Mouse (Mus musculus): ENCODE measurements at regions not wholly inside any gene's neighbourhood (a gene's known extent, or its start where the extent isn't known, plus 50 kb on each side); places are given as distances from the start of the nearest gene placed in this dataset.

DNA sequence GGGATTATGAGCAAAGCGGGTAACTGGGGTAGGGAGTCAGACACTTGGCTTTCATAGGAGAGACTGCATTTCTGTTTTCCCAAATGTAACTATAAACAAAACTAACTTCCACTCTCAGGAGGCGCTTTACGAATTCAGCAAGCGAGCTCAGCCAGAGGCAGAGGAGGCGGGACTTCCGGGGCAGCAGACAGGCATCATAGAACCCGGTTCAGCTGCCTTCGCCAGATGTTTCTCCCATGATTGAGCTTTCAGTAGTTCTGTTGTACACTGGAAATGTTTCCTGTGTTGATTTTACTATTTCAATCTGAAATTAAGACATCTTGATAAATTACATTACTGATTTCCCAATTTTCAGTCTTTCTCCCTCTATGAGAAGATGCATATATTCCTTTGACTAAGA lies 92.9 kb downstream of the Zfp365 start:
- DNase-seq: no peak

DNA sequence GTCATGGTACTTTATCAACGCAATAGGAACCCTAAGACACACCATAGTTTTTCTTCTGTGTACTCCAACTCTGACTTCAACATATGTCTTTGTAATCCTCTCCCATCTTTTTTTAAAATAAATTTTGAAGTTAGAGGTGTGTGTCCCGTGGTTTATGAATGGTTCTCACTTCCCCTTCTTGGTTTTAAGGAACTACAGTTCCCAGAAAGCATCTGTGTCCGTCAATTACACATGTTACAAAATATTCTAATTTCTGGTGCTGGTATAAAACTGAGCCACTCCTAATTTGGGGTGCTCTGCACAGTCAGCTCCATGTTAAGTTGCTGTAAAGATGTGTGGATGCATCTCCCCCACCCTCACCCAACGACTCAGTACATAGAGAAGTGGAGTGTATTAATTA lies 98.6 kb downstream of the Zfp365 start:
- no peak for DNase-seq

DNA sequence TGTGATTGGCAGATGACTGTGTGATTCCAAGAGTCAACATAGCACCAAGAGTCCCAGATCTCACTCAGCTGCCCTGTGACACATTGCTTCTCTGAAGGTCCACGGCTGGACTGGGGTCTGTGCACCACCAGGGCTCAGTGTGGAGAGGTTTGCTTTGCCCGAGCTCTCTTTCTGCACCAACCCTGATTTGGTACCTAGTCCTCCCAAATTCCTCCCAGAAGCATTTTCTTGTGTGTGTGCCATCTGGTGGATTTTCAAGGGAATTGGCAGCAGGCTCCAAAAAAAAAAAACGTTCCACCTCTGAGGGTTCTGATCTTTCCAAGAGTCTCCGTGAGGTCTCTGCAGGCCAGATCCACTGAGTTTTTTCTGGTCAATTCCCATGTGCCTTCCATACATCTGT lies 107.3 kb downstream of the Zfp365 start:
- peak in 1 of 2 experiments; percentile 23 for DNase-seq

DNA sequence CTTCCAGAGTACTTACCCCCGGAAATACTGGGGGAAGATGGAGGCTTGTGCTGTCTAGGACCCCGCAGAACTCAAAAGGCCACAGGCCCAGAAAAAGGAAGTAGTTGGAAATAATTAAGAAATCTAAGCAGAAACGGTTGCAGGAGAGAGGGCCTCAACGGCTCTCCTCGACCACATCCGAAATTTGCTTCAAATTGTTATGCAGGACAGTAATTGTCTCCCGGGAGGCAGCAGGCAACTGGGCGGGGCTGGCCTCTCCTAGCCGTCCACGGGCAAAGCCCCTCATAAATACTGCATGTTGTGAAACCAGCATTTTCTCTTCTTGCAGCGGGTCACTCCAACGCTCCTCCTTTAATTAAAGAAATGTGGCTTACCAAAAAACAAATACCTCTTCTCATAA lies 107.8 kb downstream of the Zfp365 start:
- peak in 1 of 2 experiments; percentile 12 for DNase-seq

DNA sequence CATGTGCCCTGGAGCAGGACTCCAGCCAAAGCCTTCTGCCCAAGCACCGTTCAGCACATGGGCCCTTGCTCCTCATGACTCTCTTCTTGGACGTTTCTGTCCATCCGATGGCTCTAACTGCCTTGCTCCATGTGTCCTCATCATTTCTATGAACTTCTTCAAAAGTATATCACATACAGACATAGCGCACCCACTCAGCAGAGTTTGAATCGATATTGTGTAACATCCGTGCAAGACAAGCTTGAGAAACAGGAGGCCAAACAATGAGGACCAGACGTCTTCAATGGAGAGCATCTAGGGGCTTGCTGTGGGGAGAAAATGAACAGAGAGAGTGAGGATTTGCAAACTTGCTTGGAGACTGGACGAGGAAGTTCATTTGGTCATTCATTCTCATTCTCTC lies 110.3 kb downstream of the Zfp365 start:
- no peak for DNase-seq

GRCm38 (mm10) chr10:67801619-67802018 lies 110.8 kb downstream of the Zfp365 start:
- DNase-seq: no peak

GRCm38 (mm10) chr10:67798991-67799390 lies 113.5 kb downstream of the Zfp365 start:
- DNase-seq: no peak

DNA sequence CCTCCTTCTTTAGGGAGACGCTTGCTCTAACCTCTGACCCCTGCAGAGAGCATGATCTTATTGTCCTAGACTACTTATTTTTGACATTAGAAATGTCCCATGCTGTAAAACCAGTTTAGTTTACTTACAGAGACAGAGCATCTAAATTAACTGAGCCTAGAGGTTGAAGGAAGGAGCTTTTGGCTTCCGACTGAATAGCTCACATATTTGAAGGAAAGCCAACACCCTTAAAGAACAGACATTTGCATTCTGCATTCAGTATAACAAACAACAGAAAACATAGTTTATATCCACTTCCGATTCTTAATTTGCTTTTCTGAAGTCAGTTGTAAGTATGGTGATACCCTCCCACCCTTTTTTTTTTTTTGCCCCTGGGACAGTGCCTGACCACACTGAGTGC lies 119.3 kb downstream of the Zfp365 start:
- DNase-seq: no peak

DNA sequence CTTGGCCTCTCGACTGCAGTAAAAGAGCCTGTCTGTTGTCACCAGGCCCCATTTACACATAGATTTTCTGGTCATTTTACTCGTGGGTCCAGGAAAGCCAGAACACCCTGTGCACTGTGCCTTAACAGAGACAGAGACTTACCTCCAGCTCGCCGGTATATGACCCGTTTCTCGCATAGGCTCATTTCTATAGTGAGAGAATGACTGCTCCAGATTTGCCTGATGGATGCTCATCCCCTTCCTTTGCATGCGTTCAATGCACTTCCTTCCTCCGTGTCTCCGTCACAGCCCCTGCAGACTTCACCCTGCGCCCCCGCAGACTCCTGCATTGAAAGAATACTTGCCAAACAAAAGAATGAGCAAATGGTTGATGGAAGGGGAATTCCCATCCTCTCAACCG lies 122.8 kb downstream of the Zfp365 start:
- no peak for DNase-seq

- no peak for DNase-seq
These were observed 124.3 kb downstream of the Zfp365 start for GRCm38 (mm10) chr10:67788116-67788515.

GRCm38 (mm10) chr10:67785563-67785962 lies 126.9 kb downstream of the Zfp365 start:
- peak; percentile 62 to 84 for DNase-seq

GRCm38 (mm10) chr10:67778341-67778740 lies 134.1 kb downstream of the Zfp365 start:
- DNase-seq: peak in 1 of 2 experiments; percentile 26

GRCm38 (mm10) chr10:67777721-67778120 lies 134.7 kb downstream of the Zfp365 start:
- DNase-seq: peak in 1 of 2 experiments; percentile 26

- DNase-seq: no peak
These were observed 135.6 kb downstream of the Zfp365 start for GRCm38 (mm10) chr10:67776851-67777250.

- no peak for DNase-seq
These were observed 140.7 kb downstream of the Zfp365 start for GRCm38 (mm10) chr10:67771796-67772195.

DNA sequence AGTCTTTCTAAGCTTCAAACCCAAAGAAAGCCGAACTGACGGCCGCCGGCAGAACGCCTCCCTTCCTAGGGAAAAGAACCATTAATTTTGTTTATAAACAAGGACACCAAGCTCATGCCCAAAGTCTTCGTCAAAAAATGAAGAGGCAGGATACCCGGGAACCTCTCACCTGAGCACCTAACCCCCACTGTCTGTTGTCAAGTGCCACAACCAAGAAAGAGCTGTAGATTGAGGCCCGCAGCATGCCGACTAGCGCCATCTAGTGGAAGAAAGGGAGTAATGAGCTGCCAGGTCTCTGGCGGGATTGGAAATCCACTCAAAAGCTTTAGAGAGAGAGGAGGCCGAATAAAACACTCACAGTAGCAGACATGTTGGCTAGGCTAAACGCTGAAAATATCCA lies 146.4 kb downstream of the Zfp365 start:
- DNase-seq: peak; percentile 43 to 70

DNA sequence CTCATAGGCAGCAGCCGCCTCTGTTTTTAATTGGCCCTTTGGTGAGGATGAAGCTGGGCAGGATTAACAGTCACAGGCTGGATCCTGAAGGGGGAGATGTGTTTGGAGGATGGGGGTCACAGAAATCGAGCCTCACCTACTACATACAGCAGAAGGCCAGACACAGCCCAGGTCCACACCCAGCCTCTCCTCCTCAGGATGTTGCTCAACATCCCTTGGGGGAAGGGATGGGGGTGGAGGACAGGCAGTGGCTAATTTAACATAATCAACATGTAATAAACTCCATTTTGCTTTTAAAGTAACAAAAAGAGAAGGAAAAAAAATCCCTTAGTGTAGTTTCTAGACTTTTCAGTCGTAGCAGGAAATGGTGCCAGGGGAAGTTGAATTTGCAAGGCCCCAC lies 152.0 kb downstream of the Zfp365 start:
- DNase-seq: peak; percentile 23 to 40

- no peak for DNase-seq
These were observed 164.3 kb downstream of the Zfp365 start for GRCm38 (mm10) chr10:67748121-67748520.

- DNase-seq: no peak
These were observed 165.0 kb downstream of the Zfp365 start for GRCm38 (mm10) chr10:67747461-67747860.

DNA sequence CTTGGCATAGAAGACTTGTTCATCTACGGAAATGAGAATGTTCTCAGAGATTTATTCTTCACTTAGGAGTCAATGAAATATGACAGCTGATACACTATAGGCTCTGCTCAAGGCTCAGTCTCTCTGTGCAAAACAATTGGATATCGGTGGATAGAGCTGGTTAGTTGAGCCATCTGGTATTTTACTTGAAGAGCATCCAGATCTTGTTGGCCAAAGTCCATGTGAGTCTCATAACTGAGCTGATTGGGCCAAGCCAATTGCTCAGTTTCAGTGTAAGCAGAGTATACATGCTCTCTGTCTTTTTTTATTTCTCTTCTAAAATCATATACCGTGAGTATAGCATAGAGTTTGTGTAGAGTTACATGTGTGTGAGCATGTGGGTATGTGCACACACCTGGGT lies 166.3 kb downstream of the Zfp365 start:
- peak in 1 of 2 experiments; percentile 25 for DNase-seq

DNA sequence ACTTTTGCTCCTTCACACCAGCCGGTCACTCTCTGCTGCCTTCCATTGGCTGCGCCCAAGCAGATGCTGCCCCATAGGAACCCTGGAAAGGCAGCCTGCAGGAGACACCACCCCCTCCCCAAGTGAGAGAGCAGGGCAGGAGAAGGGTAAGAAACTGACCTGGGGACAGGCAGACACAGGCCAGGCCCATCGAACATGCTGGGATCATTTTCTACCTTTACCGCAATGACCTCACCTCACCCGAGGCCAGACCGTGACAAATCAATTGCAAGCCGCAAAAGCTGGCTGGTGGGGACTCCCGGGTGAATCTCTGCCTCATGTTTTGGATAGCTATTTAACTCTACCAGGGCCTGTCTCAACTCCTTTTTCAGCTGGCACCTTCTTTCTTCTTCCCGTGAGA lies 168.9 kb downstream of the Zfp365 start:
- DNase-seq: no peak

DNA sequence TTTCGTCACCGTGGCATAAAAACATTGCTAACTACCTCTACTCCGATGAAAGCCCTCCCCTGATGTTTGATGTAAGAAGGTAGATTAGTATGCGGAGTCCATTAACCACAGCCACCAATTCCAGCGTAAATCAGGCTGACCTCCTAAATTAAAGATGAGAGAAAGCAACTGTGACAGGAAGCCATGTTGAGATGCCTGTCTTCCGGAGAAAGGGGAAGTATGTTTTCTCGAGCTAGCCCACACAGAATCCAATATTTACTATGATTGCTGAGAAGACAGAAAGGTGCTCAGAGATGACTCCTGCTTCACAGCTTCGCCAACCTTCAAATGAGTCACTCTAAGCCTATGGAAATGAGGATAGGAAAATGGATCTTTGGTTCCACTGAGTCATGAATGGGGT lies 169.6 kb downstream of the Zfp365 start:
- no peak for DNase-seq

GRCm38 (mm10) chr10:67742305-67742704 lies 170.2 kb downstream of the Zfp365 start:
- peak; percentile 23 to 33 for DNase-seq

DNA sequence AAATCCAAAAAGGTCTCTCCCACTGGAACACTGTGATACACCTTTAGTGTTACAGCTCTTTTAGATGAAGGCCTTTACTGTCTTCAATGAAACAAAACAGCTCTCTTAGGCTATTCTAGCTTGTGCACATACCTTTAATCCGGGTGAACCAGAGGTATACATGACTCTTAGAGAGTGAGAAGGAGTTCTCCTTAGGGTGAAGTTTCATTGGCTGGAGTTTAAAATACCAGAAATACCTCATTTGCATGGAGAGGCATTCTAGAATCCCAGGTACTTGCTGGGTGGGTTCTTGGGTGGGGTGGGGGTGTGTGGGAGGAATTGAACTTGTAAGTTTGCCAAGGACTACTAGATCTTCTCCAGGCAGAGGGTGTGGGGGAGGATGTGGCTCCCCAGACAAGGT lies 173.3 kb downstream of the Zfp365 start:
- no peak for DNase-seq

- no peak for DNase-seq
These were observed 175.8 kb downstream of the Zfp365 start for GRCm38 (mm10) chr10:67736636-67737035.

DNA sequence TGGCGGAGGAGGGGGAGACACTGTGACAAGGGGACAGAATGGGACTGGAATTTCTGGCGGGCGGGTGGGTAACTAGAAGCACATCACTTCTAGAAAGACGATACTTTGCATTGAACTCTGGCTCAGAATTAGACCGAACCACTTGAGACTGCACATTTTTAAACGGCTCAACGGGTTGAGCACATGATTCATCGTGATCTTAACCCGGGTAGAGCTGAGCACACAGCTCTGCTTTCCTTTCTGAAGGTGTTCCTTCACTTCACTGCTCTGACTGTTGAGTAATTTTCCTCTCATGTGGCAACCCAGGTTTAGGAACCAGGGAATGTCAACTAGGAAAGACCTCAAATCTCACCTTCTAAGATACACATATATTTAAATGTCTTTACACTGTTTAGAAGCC lies 180.9 kb downstream of the Zfp365 start:
- DNase-seq: no peak

All from kidney, postnatal 36 days (tissue).